Mouse (Mus musculus) neural tube, embryonic 12.5 days (tissue): Measurements from ENCODE around the gene Add2. TPM values are rescaled to one million over a fixed set of nuclear protein-coding genes. Genes with fewer than 3 reads are reported as not detected.

Experiments used
- ATAC-seq: fragments of 200-750 bp; cut with Nextera tagmentation; 2 replicates; pipeline ENCODE4 v1.8.0; 2017; ENCODE audit warnings: low read depth, mild to moderate bottlenecking, moderate TSS enrichment, moderate library complexity; ENCODE audit not compliant: low FRiP score
- H3K27ac ChIP-seq: fragments of 300-500 bp; sonication (generic); 2 replicates; pipeline ENCODE4 v1.5.1; 2016
- H3K27me3 ChIP-seq: fragments of 300-500 bp; sonication (generic); replicated peaks from 2 replicates; pipeline ENCODE4 v1.6.1; 2016; ENCODE audit warnings: mild to moderate bottlenecking
- H3K36me3 ChIP-seq: fragments of 300-500 bp; sonication (generic); 2 replicates; pipeline ENCODE4 v1.6.1; 2016; ENCODE audit warnings: mild to moderate bottlenecking
- H3K4me1 ChIP-seq: fragments of 300-500 bp; sonication (generic); 2 replicates; pipeline ENCODE4 v1.6.1; 2016
- H3K4me2 ChIP-seq: fragments of 300-500 bp; sonication (generic); replicated peaks from 2 replicates; pipeline ENCODE4 v1.6.1; 2016; ENCODE audit warnings: mild to moderate bottlenecking
- H3K4me3 ChIP-seq: fragments of 300-500 bp; sonication (generic); 2 replicates; pipeline ENCODE4 v1.5.1; 2016
- H3K9ac ChIP-seq: fragments of 300-500 bp; sonication (generic); 2 replicates; pipeline ENCODE4 v1.6.1; 2016; ENCODE audit warnings: mild to moderate bottlenecking
- H3K9me3 ChIP-seq: fragments of 300-500 bp; sonication (generic); 2 replicates; pipeline ENCODE4 v1.6.1; 2016; ENCODE audit warnings: mild to moderate bottlenecking
- WGBS: fragments of 180-500 bp; shearing (Covaris S2); methylation state at CpG from one replicate; pipeline ENCODE4 v1.1.7; 2016; 5-methylcytosine and 5-hydroxymethylcytosine counted together
- polyA plus RNA-seq: library from polyadenylated mRNA; unstranded; fragments of >200 nt; fragmentation: Nextera tagmentation; extraction: Ambion mirVana; gene quantifications from 2 replicates; pipeline ENCODE4 v1.2.1, GENCODE M21; 2016

The Add2 gene
- polyA plus RNA-seq, 1 experiment from 2014 or later, result 110 TPM

DNA sequence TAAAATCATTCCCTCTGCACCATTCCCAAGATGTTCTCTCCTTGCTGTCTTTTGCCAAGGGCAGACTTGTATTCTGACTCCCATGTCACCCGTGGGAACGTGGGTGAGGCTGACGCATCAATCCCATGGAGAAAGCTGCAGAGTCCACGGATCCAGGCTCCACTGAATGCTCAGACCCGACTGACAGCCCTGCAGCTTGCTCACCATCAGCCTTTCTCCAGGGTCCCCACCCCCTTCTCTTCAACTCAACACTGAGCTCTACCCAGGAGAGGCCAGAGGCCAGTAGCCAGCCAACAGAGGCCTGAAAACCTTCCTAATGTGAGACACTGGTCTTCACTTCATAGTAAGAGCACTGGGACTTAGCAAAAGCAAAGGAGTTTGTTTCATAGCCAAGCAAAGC, 125.5 kb downstream of the Add2 start:
- H3K4me2 ChIP-seq, result no peak overlapping the region
- WGBS, result 87% methylated on average over 5 of the region's 5 CpGs
- no peak for ATAC-seq
- H3K9ac ChIP-seq, result no peak overlapping the region
- no peak overlapping the region for H3K27ac ChIP-seq
- H3K9me3 ChIP-seq, result no peaks in the 10 kb centered on the region
- H3K4me1 ChIP-seq, result no peaks in the 10 kb centered on the region
- H3K4me3 ChIP-seq, result no peak overlapping the region
- no peaks in the 10 kb centered on the region for H3K36me3 ChIP-seq
- no peaks in the 10 kb centered on the region for H3K27me3 ChIP-seq

DNA sequence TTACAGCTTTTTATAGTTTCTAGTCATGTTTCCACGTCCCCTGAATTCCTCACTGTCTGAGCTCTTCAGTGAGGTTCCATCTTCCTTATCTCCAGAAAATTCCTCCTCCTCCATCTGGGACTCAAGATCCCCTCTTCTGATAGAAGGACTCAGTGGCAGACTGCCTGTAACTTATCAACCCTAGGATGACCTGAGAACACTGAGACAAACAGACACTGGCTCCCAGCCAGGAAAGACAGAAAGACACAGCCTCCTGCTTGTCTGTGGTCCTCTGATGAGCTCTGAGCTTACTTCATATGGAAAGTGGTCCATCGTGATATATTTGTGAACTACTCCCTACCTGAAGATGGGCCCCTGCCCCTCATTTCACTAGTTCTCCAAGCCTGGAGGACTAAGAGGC, 126.0 kb downstream of the Add2 start:
- H3K27me3 ChIP-seq, result no peaks in the 10 kb centered on the region
- H3K4me2 ChIP-seq, result no peak overlapping the region
- WGBS, result 78% methylated on average over 2 of the region's 2 CpGs
- H3K9ac ChIP-seq, result no peak overlapping the region
- no peaks in the 10 kb centered on the region for H3K4me1 ChIP-seq
- no peak overlapping the region for H3K4me3 ChIP-seq
- no peaks in the 10 kb centered on the region for H3K36me3 ChIP-seq
- ATAC-seq, result no peak
- H3K9me3 ChIP-seq, result no peaks in the 10 kb centered on the region
- H3K27ac ChIP-seq, result no peak overlapping the region

DNA sequence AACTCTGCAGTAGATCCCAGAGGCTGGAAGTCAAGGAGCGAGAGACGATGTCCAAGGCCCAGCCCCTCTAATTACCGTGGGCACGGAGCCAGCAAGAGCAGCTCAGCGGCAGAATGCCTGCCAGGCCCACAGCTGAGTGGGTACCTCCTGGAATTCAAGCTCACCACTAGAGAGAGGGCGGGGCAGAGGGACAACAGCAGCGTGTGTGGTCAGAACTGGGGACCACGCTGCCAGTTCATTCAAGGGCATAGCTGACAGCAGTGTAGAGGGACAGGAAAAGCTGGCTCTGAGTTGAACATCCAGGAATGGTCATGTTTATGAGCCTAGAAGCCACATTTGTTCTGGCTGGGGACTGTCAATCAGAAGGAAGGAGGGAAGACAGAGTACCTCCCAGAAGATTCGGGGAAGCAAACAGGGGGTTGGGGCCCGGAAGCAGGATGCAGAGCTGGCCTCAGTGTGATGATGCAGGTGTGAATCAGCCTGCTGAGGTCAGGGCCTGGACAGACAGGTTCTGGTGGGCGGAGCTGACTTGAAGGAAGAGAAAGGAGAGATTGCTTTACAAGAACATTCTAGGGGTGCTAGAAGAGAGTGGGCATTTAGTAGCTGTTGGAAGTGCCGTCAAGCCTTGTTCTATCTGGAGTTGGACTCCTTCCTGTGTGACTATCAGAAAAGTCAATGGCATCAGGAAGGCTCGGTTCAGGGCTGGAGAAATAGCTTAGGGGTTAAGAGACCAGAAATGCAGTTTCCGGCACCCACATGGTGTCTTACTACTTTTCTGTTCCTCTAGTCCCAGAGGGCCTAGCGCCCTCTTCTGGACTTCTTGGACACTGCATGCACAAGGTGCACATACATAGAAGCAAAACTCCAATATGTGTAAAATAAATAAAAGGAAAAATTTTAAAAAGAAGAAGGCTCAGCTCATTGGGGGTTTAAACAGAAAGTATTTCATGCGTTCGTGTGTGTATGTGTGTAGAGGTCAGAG, 129.1 kb downstream of the Add2 start:
- Histone ChIP-seq H3K27me3 (no peaks in the 10 kb centered on the region), H3K36me3 (no peaks in the 10 kb centered on the region), H3K9me3 (no peaks in the 10 kb centered on the region), H3K4me3 (no peak overlapping the region), H3K9ac (no peak overlapping the region), H3K4me2 (no peak overlapping the region), H3K27ac (no peak overlapping the region), H3K4me1 (no peaks in the 10 kb centered on the region)
- ATAC-seq, result no peak
- WGBS, result 81% methylated on average over 17 of the region's 17 CpGs

DNA sequence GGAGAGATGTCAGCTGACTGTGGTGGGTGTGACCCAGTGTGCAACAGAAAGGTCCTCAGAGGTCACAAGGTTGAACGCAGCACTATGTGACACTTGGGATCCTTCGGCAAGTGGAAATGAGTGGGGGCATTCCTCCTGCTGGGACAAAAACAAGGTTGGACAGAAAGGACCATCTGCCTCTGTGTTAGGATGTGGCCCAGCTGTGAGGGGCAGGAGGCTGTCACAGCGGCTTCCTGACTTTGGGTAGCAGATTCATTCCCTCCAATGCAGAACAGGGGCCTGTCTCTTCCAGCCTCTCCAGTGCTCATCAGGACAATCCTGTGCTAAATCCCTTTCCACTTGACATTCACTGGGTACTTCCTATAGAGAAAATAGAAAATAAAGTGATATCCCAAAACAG, 132.4 kb downstream of the Add2 start:
- Histone ChIP-seq H3K27ac (no peak overlapping the region), H3K9me3 (no peaks in the 10 kb centered on the region), H3K4me1 (no peaks in the 10 kb centered on the region), H3K36me3 (no peaks in the 10 kb centered on the region), H3K9ac (no peak overlapping the region), H3K27me3 (no peaks in the 10 kb centered on the region), H3K4me2 (no peak overlapping the region), H3K4me3 (no peak overlapping the region)
- ATAC-seq, result no peak
- WGBS, result 60% methylated on average over 3 of the region's 3 CpGs

- Histone ChIP-seq H3K4me1 (no peaks in the 10 kb centered on the region), H3K4me2 (no peak overlapping the region), H3K9ac (no peak overlapping the region), H3K27ac (no peak overlapping the region), H3K9me3 (no peaks in the 10 kb centered on the region), H3K4me3 (no peak overlapping the region), H3K36me3 (no peaks in the 10 kb centered on the region), H3K27me3 (no peaks in the 10 kb centered on the region)
- WGBS, result 52% methylated on average over 7 of the region's 7 CpGs
- ATAC-seq, result no peak
Measured at GRCm38 (mm10) chr6:86161586-86161985, 133.1 kb downstream of the Add2 start.

DNA sequence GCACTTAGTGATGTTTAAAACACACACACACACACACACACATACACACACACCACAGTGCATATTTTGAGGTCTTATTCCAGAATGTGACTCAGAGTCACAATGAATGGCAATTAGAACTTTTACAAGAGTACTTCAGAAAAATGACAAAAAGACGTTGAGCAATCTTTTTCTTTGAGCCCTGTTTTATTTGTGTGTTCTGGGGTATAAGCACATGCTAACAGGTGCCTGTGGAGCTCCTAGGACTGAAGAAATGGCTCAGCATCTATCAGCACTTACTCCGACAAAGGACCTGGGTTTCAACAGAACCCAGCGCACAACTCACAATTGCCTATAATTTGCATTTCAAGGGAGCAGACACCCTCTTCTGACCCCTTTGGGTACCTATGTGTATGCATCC, 135.5 kb downstream of the Add2 start:
- 43% methylated on average over 3 of the region's 3 CpGs for WGBS
- H3K27me3 ChIP-seq, result no peaks in the 10 kb centered on the region
- ATAC-seq, result no peak
- no peaks in the 10 kb centered on the region for H3K36me3 ChIP-seq
- no peak overlapping the region for H3K4me3 ChIP-seq
- H3K9ac ChIP-seq, result no peak overlapping the region
- no peak overlapping the region for H3K4me2 ChIP-seq
- no peaks in the 10 kb centered on the region for H3K4me1 ChIP-seq
- H3K27ac ChIP-seq, result no peak overlapping the region
- H3K9me3 ChIP-seq, result no peaks in the 10 kb centered on the region

DNA sequence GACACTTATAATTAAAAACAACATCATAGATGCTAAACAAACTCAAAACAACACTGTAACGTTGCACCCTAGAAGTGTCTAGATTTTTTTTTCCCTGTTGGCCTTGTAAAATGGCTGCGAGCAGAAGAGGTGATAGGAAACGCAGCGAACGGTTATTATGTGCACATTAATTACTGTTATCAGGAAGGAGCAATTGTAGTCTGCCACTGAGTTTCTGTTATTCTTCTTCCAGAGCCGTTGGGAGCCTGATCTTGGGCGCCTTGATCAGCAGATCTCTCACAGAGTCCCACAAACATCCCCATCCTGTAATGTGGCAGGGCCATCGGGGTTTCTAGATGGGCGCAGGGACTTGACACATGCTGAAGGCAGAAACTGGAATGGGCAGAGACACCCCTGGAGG, 137.9 kb downstream of the Add2 start:
- no peak overlapping the region for H3K27ac ChIP-seq
- WGBS, result 83% methylated on average over 9 of the region's 9 CpGs
- H3K4me3 ChIP-seq, result no peak overlapping the region

GRCm38 (mm10) chr6:86167851-86168250, 139.4 kb downstream of the Add2 start:
- WGBS, result 80% methylated on average over 5 of the region's 5 CpGs
- H3K4me1 ChIP-seq, result no peaks in the 10 kb centered on the region
- no peak overlapping the region for H3K4me3 ChIP-seq
- no peaks in the 10 kb centered on the region for H3K27me3 ChIP-seq
- ATAC-seq, result no peak
- H3K36me3 ChIP-seq, result no peaks in the 10 kb centered on the region
- no peaks in the 10 kb centered on the region for H3K9me3 ChIP-seq
- no peak overlapping the region for H3K27ac ChIP-seq
- H3K4me2 ChIP-seq, result no peak overlapping the region
- no peak overlapping the region for H3K9ac ChIP-seq

More for the DNA sequence above, 137.9 kb downstream of the Add2 start:
- Histone ChIP-seq H3K9me3 (no peaks in the 10 kb centered on the region), H3K4me2 (no peak overlapping the region), H3K9ac (no peak overlapping the region), H3K4me1 (no peaks in the 10 kb centered on the region), H3K27me3 (no peaks in the 10 kb centered on the region), H3K36me3 (no peaks in the 10 kb centered on the region)
- ATAC-seq, result no peak

DNA sequence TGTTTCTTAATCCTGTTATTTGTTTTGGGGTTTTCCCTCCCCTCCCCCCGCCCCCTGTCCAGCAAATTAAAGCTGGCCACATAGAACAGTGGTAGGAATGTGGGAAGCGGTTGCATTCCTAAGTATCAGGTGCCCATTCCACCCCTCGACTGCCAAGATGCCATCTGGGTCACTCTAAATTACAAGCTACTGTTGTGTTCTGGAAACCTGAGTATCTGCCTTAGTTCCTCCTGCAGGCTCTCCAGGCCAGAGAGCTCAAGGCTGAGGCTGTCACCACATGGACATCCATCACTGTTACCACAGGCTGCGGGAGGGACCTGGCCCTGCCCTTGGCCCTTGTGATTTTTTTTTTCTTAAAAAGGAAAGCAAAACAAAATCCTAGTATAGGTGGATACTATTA, 140.7 kb downstream of the Add2 start:
- H3K4me3 ChIP-seq, result no peak overlapping the region
- no peak for ATAC-seq
- no peaks in the 10 kb centered on the region for H3K4me1 ChIP-seq
- H3K4me2 ChIP-seq, result no peak overlapping the region
- no peaks in the 10 kb centered on the region for H3K36me3 ChIP-seq
- no peaks in the 10 kb centered on the region for H3K9me3 ChIP-seq
- no peak overlapping the region for H3K9ac ChIP-seq
- no peak overlapping the region for H3K27ac ChIP-seq
- no peaks in the 10 kb centered on the region for H3K27me3 ChIP-seq
- 72% methylated on average over 4 of the region's 4 CpGs for WGBS

Other genes starting within 250 kb of the Add2 start
- gene Nat8f6, start 207.7 kb upstream of the Add2 start, polyA plus RNA-seq, result not detected in 2 replicates
- gene Nat8f5, start 207.7 kb upstream of the Add2 start, polyA plus RNA-seq, result not detected in 2 replicates
- not detected in 2 replicates for gene Nat8, start 196.6 kb upstream of the Add2 start, polyA plus RNA-seq
- gene Nat8f2, start 159.5 kb upstream of the Add2 start, polyA plus RNA-seq, result not detected in 2 replicates
- 4.6 TPM in 2 replicates for gene Nat8f4, start 123.8 kb upstream of the Add2 start, polyA plus RNA-seq
- 41.2 and 41.4 TPM in 2 replicates for gene Tprkb, start 116.8 kb upstream of the Add2 start, polyA plus RNA-seq
- gene Nat8f1, start 113.0 kb upstream of the Add2 start, polyA plus RNA-seq, result 9.6 and 9.9 TPM in 2 replicates
- gene Dusp11, start 67.0 kb upstream of the Add2 start, polyA plus RNA-seq, result 48.8 and 56.6 TPM in 2 replicates
- gene Figla, start 12.5 kb upstream of the Add2 start, polyA plus RNA-seq, result not detected in 2 replicates
- 3.3 and 4.0 TPM in 2 replicates for gene Tgfa, start 166.5 kb downstream of the Add2 start, polyA plus RNA-seq